Mouse (Mus musculus) neural tube, embryonic 10.5 days (tissue): Measurements from ENCODE around the gene Rab11fip5.
A peak's percentile ranks its signal among the peaks of the same experiment; 100 is the strongest.

Source experiments
- DNase-seq: peaks from one replicate; pipeline ENCODE4 v3.0.0-alpha.2; 2017; ENCODE audit warnings: low spot score; ENCODE audit errors: extremely low spot score

Rab11fip5 gene

GRCm38 (mm10) chr6:85373951-85374733 is at the start of gene Rab11fip5:
Gene Rab11fip5, minus strand, starts transcription at chr6:85374634.
- no peak for DNase-seq

GRCm38 (mm10) chr6:85423836-85424379 is 49.5 kb upstream of the Rab11fip5 start, which contains the start of gene Noto:
Gene Noto, plus strand, starts transcription at chr6:85423886.
- DNase-seq = no peak

GRCm38 (mm10) chr6:85419150-85419549 is 44.7 kb upstream of the Rab11fip5 start:
- no peak for DNase-seq

GRCm38 (mm10) chr6:85415829-85416228 is 41.4 kb upstream of the Rab11fip5 start:
- no peak for DNase-seq

GRCm38 (mm10) chr6:85410771-85411273 is 36.4 kb upstream of the Rab11fip5 start:
- DNase-seq = peak; percentile 75

- peak; percentile 45 for DNase-seq
Observed at GRCm38 (mm10) chr6:85409003-85409402, 34.6 kb upstream of the Rab11fip5 start.

- DNase-seq = no peak
Observed at GRCm38 (mm10) chr6:85403039-85403438, 28.6 kb upstream of the Rab11fip5 start.

GRCm38 (mm10) chr6:85402613-85403012 is 28.2 kb upstream of the Rab11fip5 start:
- DNase-seq = no peak

- no peak for DNase-seq
Observed at GRCm38 (mm10) chr6:85399715-85400114, 25.3 kb upstream of the Rab11fip5 start.

- no peak for DNase-seq
Observed at GRCm38 (mm10) chr6:85397165-85397564, 22.7 kb upstream of the Rab11fip5 start.

- no peak for DNase-seq
Observed at GRCm38 (mm10) chr6:85395360-85395759, 20.9 kb upstream of the Rab11fip5 start.

GRCm38 (mm10) chr6:85391803-85392202 is 17.4 kb upstream of the Rab11fip5 start:
- peak; percentile 62 for DNase-seq

GRCm38 (mm10) chr6:85388608-85389007 is 14.2 kb upstream of the Rab11fip5 start:
- DNase-seq = no peak

GRCm38 (mm10) chr6:85382791-85383190 is 8.4 kb upstream of the Rab11fip5 start:
- DNase-seq = no peak

- no peak for DNase-seq
Observed at GRCm38 (mm10) chr6:85381648-85382020, 7.2 kb upstream of the Rab11fip5 start.

- DNase-seq = no peak
Observed at GRCm38 (mm10) chr6:85380901-85381647, 6.6 kb upstream of the Rab11fip5 start.

GRCm38 (mm10) chr6:85380201-85380900 is 5.9 kb upstream of the Rab11fip5 start:
- peak; percentile 84 for DNase-seq

- DNase-seq = no peak
Observed at GRCm38 (mm10) chr6:85378629-85379028, 4.2 kb upstream of the Rab11fip5 start.

GRCm38 (mm10) chr6:85377876-85378275 is 3.4 kb upstream of the Rab11fip5 start:
- no peak for DNase-seq

GRCm38 (mm10) chr6:85377066-85377734 is 2.8 kb upstream of the Rab11fip5 start:
- no peak for DNase-seq

GRCm38 (mm10) chr6:85374734-85375114 is 290 bp upstream of the Rab11fip5 start:
- peak; percentile 96 for DNase-seq
